ENCODE assay signal across 13 mouse cellular contexts in the genomic region with DNA sequence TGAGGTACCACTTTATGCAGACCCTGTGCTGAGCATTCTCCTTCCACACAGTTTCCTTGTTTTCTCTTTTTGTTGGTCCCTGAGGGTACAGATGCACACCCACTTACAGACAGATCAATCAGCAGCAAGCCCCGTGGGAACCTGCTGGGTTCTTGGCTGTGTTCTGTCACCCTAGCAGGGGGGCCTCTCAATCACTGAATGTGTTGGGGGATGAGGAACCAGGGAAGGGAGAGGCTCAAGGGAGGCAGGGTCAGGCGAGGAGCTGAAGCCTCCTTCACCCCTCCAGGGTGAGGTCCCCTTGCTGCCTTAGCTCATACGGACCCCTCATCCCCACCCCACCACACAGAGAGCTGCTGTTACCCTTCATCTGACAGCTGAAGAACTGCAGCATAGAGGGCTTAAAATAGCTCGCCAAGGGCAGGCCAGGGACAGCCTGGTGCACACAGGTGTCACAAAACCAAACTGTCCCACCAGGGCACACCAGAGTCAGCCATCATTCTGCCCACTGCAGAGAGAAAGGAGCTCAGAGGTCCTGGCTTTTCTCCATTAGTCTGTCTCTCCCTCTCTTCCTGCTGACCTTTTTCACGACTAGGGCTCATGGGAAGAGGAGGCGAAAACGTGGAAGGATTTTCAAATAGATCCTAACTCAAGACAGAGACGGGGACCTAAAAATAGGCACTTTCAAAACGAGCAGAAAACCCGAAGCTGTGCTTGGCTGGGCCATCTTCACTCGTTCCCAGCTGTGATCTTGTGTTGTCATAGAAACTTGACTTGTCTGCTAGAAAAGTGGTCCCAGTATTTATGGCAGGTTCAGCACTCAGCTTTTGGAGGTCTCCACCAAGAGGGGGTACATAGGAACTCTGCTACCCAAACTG. TPM values are rescaled to one million over a fixed set of nuclear protein-coding genes. Genes with fewer than 3 reads are reported as not detected.
DNase-seq lines count a peak whose midpoint lies in the region; ATAC-seq and TF ChIP-seq lines count a peak whose summit lies in the region.
"Had no signal": no experiment of that assay in that cellular context is flagged by ENCODE, and none has a peak within 500 bp of the region (broad histone marks: within the 10 kb centered on the region; RNA-seq: fewer than 3 reads in every experiment).

No protein-coding gene starts in this region.

- no peaks in the 10 kb centered on the region for H3K27me3 ChIP-seq in hindbrain, postnatal 0 days (ENCODE audit: insufficient read depth, low read length)
- no peaks in the 10 kb centered on the region for H3K27me3 ChIP-seq in hindbrain, embryonic 11.5 days (ENCODE audit: control insufficient read depth, insufficient read depth, low read length)
- no peaks in the 10 kb centered on the region for H3K27me3 ChIP-seq in heart, embryonic 14.5 days (ENCODE audit: control insufficient read depth, insufficient read depth, low read length)
- no peaks in the 10 kb centered on the region for H3K27me3 ChIP-seq in intestine, postnatal 0 days (replicated peaks; ENCODE audit: control insufficient read depth, insufficient read depth, low read length)
- H3K27me3 ChIP-seq: liver, embryonic 15.5 days had no signal

- TF ChIP-seq POLR2A in brain, embryonic 14.5 days (IDR thresholded peaks at IDR 0.05; ENCODE audit: borderline replicate concordance, extremely low read depth, insufficient read depth, insufficient read length, poor library complexity, severe bottlenecking) = no peak

- DNase-seq in hindbrain, postnatal 0 days (ENCODE audit: low spot score) = peak; percentile 59
- no peak for DNase-seq in hindbrain, embryonic 11.5 days (ENCODE audit: low spot score)
- DNase-seq in A20 (ENCODE audit: low read depth, low spot score) = peak; percentile 77
- peak; percentile 44 for DNase-seq in brain, embryonic 14.5 days (ENCODE audit: low read depth)
- no peak for DNase-seq in adrenal gland, postnatal 25 days
- no peak for DNase-seq in retina, embryonic 14.5 days (ENCODE audit: low spot score)
- DNase-seq: right cerebral cortex, postnatal 4 days had no signal

- H3K4me1 ChIP-seq in hindbrain, postnatal 0 days (ENCODE audit: insufficient read depth, low read length) = peaks cover 12% of the 10 kb centered on the region; the same call in 1 of the 2 replicates
- H3K4me1 ChIP-seq in hindbrain, embryonic 11.5 days (replicated peaks; ENCODE audit: control insufficient read depth, insufficient read depth, low read length) = no peaks in the 10 kb centered on the region
- peaks cover 17 to 20% of the 10 kb centered on the region in 2 experiments for H3K4me1 ChIP-seq in heart, embryonic 14.5 days (ENCODE audit: control insufficient read depth in 2 of 2, insufficient read depth in 2 of 2, low read length in 2 of 2)
- no peaks in the 10 kb centered on the region for H3K4me1 ChIP-seq in intestine, postnatal 0 days (replicated peaks; ENCODE audit: control insufficient read depth, insufficient read depth, low read length)
- H3K4me1 ChIP-seq: liver, embryonic 15.5 days had no signal

- H3K4me2 ChIP-seq in hindbrain, postnatal 0 days (ENCODE audit: low read depth, low read length) = no peak overlapping the region
- no peak overlapping the region for H3K4me2 ChIP-seq in hindbrain, embryonic 11.5 days (replicated peaks; ENCODE audit: low read depth, low read length)
- peak overlapping the region; percentile 30 for H3K4me2 ChIP-seq in heart, embryonic 14.5 days (ENCODE audit: low read length)
- H3K4me2 ChIP-seq in intestine, postnatal 0 days (replicated peaks; ENCODE audit: low read depth) = no peak overlapping the region
- H3K4me2 ChIP-seq: liver, embryonic 15.5 days had no signal

- peak overlapping the region; percentile 74 for H3K27ac ChIP-seq in hindbrain, postnatal 0 days
- H3K27ac ChIP-seq in hindbrain, embryonic 11.5 days (ENCODE audit: low read depth, low read length) = no peak overlapping the region
- peak overlapping the region; percentile 56 to 66 for H3K27ac ChIP-seq in heart, embryonic 14.5 days (replicated peaks in 1 of 2; ENCODE audit: control insufficient read depth in 1 of 2, insufficient read depth in 1 of 2, low read depth in 2 of 2, low read length in 2 of 2)
- no peak overlapping the region for H3K27ac ChIP-seq in intestine, postnatal 0 days (ENCODE audit: low read depth, low read length)
- H3K27ac ChIP-seq: liver, embryonic 15.5 days had no signal

- no peak overlapping the region for H3K4me3 ChIP-seq in hindbrain, postnatal 0 days (ENCODE audit: low read length)
- no peak overlapping the region for H3K4me3 ChIP-seq in hindbrain, embryonic 11.5 days (ENCODE audit: low read depth, low read length)
- H3K4me3 ChIP-seq in heart, embryonic 14.5 days (ENCODE audit: control insufficient read depth in 1 of 2, insufficient read depth in 1 of 2, low read depth in 1 of 2, low read length in 2 of 2) = no peak overlapping the region
- H3K4me3 ChIP-seq in intestine, postnatal 0 days (ENCODE audit: low read depth, low read length) = no peak overlapping the region
- H3K4me3 ChIP-seq: liver, embryonic 15.5 days had no signal

- TF ChIP-seq CTCF in hindbrain, postnatal 0 days (IDR thresholded peaks at IDR 0.05; ENCODE audit: low read depth) = no peak
- no peak for TF ChIP-seq CTCF in brain, embryonic 14.5 days (IDR thresholded peaks at IDR 0.05; ENCODE audit: borderline replicate concordance, extremely low read depth, insufficient read depth, insufficient read length)
- no peak for TF ChIP-seq CTCF in intestine, postnatal 0 days (IDR thresholded peaks at IDR 0.05; ENCODE audit: low read depth)

- no peaks in the 10 kb centered on the region for H3K9me3 ChIP-seq in hindbrain, postnatal 0 days (ENCODE audit: low read length)
- no peaks in the 10 kb centered on the region for H3K9me3 ChIP-seq in hindbrain, embryonic 11.5 days (ENCODE audit: control insufficient read depth, low read length)
- no peaks in the 10 kb centered on the region for H3K9me3 ChIP-seq in heart, embryonic 14.5 days (ENCODE audit: control insufficient read depth, low read length)
- no peaks in the 10 kb centered on the region for H3K9me3 ChIP-seq in intestine, postnatal 0 days (ENCODE audit: control insufficient read depth)
- H3K9me3 ChIP-seq: liver, embryonic 15.5 days had no signal

- peak; percentile 30; the same call in 1 of the 2 replicates for ATAC-seq in hindbrain, postnatal 0 days
- ATAC-seq in hindbrain, embryonic 11.5 days (ENCODE audit: low FRiP score) = no peak
- ATAC-seq in heart, embryonic 14.5 days (ENCODE audit: insufficient number of reproducible peaks, insufficient read depth, low FRiP score, low read depth) = peak; percentile 63
- ATAC-seq in intestine, postnatal 0 days = no peak

- 21% methylated on average over 11 of the region's 11 CpGs for WGBS in hindbrain, postnatal 0 days
- 52% methylated on average over 11 of the region's 11 CpGs for WGBS in hindbrain, embryonic 11.5 days
- WGBS in heart, embryonic 14.5 days = 21% methylated on average over 11 of the region's 11 CpGs
- 46% methylated on average over 10 of the region's 11 CpGs for WGBS in intestine, postnatal 0 days

- H3K9ac ChIP-seq in hindbrain, postnatal 0 days (replicated peaks; ENCODE audit: low read length) = no peak overlapping the region
- no peak overlapping the region for H3K9ac ChIP-seq in hindbrain, embryonic 11.5 days (ENCODE audit: low read depth, low read length)
- H3K9ac ChIP-seq in heart, embryonic 14.5 days (ENCODE audit: low read length) = no peak overlapping the region
- H3K9ac ChIP-seq in intestine, postnatal 0 days (ENCODE audit: low read depth, low read length) = no peak overlapping the region
- H3K9ac ChIP-seq: liver, embryonic 15.5 days had no signal

- H3K36me3 ChIP-seq in hindbrain, postnatal 0 days (ENCODE audit: insufficient read depth, low read length) = peaks cover 12% of the 10 kb centered on the region; the same call in 1 of the 2 replicates
- H3K36me3 ChIP-seq in hindbrain, embryonic 11.5 days (ENCODE audit: control insufficient read depth, insufficient read depth, low read length) = no peaks in the 10 kb centered on the region
- H3K36me3 ChIP-seq in heart, embryonic 14.5 days (ENCODE audit: control insufficient read depth, insufficient read depth, low read length) = no peaks in the 10 kb centered on the region
- no peaks in the 10 kb centered on the region for H3K36me3 ChIP-seq in intestine, postnatal 0 days (ENCODE audit: control insufficient read depth, insufficient read depth)
- H3K36me3 ChIP-seq: liver, embryonic 15.5 days had no signal

RNA-seq across cellular contexts. Expression of gene Ppp2r2c, which starts 55.8 kb away (rescaled TPM):
- 255 and 263 TPM in 2 replicates for total RNA-seq in hindbrain, postnatal 0 days (2014; rRNA removed)
- 103 and 105 TPM in 2 replicates for polyA plus RNA-seq in hindbrain, postnatal 0 days (2015; fragmentation: Nextera tagmentation; extraction: Ambion mirVana)
- polyA plus RNA-seq in hindbrain, embryonic 11.5 days (2014; fragmentation: Nextera tagmentation; extraction: Ambion mirVana) = 1.9 and 3.3 TPM in 2 replicates
- polyA plus RNA-seq in brain, embryonic 14.5 days (2012; rRNA removed) = 49.0 and 66.7 TPM in 2 replicates
- not detected in 2 replicates for polyA plus RNA-seq in heart, embryonic 14.5 days (2014; fragmentation: Nextera tagmentation; extraction: Ambion mirVana)
- 0.95 and 1.0 TPM in 2 replicates for polyA plus RNA-seq in intestine, postnatal 0 days (2015; fragmentation: Nextera tagmentation; extraction: Ambion mirVana)
- 4.7 and 7.5 TPM in 2 replicates for total RNA-seq in adrenal gland, postnatal 25 days (2021)
- total RNA-seq: common myeloid progenitor, adult 5-6 weeks; granulocyte monocyte progenitor cell, adult 5-6 weeks had no signal
- polyA plus RNA-seq: kidney, embryonic 14.5 days; liver, embryonic 15.5 days had no signal

Comparison
In these comparisons a context has a peak if more than half of its experiments do, and no peak if none do; other contexts are left out.
1. ATAC-seq: peak in hindbrain, postnatal 0 days (single experiment) and heart, embryonic 14.5 days (single experiment); none in hindbrain, embryonic 11.5 days (single experiment) and intestine, postnatal 0 days (single experiment).
2. DNase-seq: peak in hindbrain, postnatal 0 days (single experiment), A20 (single experiment) and brain, embryonic 14.5 days (single experiment); none in hindbrain, embryonic 11.5 days (single experiment), adrenal gland, postnatal 25 days (single experiment) and retina, embryonic 14.5 days (single experiment).
3. H3K27ac ChIP-seq: peak in hindbrain, postnatal 0 days (single experiment) and heart, embryonic 14.5 days (2 of 2); none in hindbrain, embryonic 11.5 days (single experiment) and intestine, postnatal 0 days (single experiment).
4. RNA of gene Ppp2r2c, which starts 55.8 kb away (polyA plus RNA-seq): 103 to 105 TPM in hindbrain, postnatal 0 days and 49.0 to 66.7 TPM in brain, embryonic 14.5 days; 1.9 to 3.3 TPM in hindbrain, embryonic 11.5 days, 0.95 to 1.0 TPM in intestine, postnatal 0 days and not detected in heart, embryonic 14.5 days; every median in the first group is over 10 times any median in the second.